Mouse (Mus musculus) midbrain, postnatal 0 days (tissue): ENCODE measurements around the gene Snx6. TPM values are rescaled to one million over a fixed set of nuclear protein-coding genes. Genes with fewer than 3 reads are reported as not detected.
A peak's percentile ranks its signal among the peaks of the same experiment; 100 is the strongest.
"Not testable (repeated sequence)": the region's sequence is repeated elsewhere in the genome, so short reads cannot be mapped to it uniquely, and the experiment has no call there.

Experiments used
- ATAC-seq: fragments of 200-750 bp; cut with Nextera tagmentation; 2 replicates; pipeline ENCODE4 v1.8.0; 2017; ENCODE audit warnings: moderate number of reproducible peaks, mild to moderate bottlenecking, moderate TSS enrichment, moderate library complexity; ENCODE audit not compliant: low FRiP score
- DNase-seq: peaks from one replicate; pipeline ENCODE4 v3.0.0-alpha.2; 2015; ENCODE audit warnings: low spot score
- H3K27ac ChIP-seq: fragments of 300-500 bp; sonication (generic); 2 replicates; pipeline ENCODE4 v1.5.1; 2014; ENCODE audit warnings: low read depth, mild to moderate bottlenecking, low read length, mixed read lengths
- H3K27me3 ChIP-seq: fragments of 300-500 bp; sonication (generic); 2 replicates; pipeline ENCODE4 v1.6.1; 2014; ENCODE audit warnings: low read length, control low read depth, mixed read lengths; ENCODE audit not compliant: insufficient read depth
- H3K36me3 ChIP-seq: fragments of 300-500 bp; sonication (generic); 2 replicates; pipeline ENCODE4 v1.6.1; 2014; ENCODE audit warnings: low read length, control low read depth, mixed read lengths; ENCODE audit not compliant: insufficient read depth
- H3K4me1 ChIP-seq: fragments of 300-500 bp; sonication (generic); 2 replicates; pipeline ENCODE4 v1.6.1; 2014; ENCODE audit warnings: mild to moderate bottlenecking, control low read depth, antibody characterized with exemption, low read length, mixed read lengths; ENCODE audit not compliant: insufficient read depth
- H3K4me2 ChIP-seq: fragments of 300-500 bp; sonication (generic); 2 replicates; pipeline ENCODE4 v1.6.1; 2014; ENCODE audit warnings: low read depth, mild to moderate bottlenecking, low read length, mixed read lengths; ENCODE audit not compliant: poor library complexity, severe bottlenecking
- H3K4me3 ChIP-seq: fragments of 300-500 bp; sonication (generic); 2 replicates; pipeline ENCODE4 v1.5.1; 2014; ENCODE audit warnings: low read depth, mild to moderate bottlenecking, low read length, moderate library complexity
- H3K9ac ChIP-seq: fragments of 300-500 bp; sonication (generic); replicated peaks from 2 replicates; pipeline ENCODE4 v1.6.1; 2014; ENCODE audit warnings: mild to moderate bottlenecking, low read length, moderate library complexity, mixed read lengths; ENCODE audit not compliant: poor library complexity, severe bottlenecking
- H3K9me3 ChIP-seq: fragments of 300-500 bp; sonication (generic); 2 replicates; pipeline ENCODE4 v1.6.1; 2016; ENCODE audit warnings: low read length, control low read depth
- WGBS: fragments of 180-500 bp; shearing (Covaris S2); extraction: QIAGEN DNeasy Blood & Tissue Kit; methylation state at CpG from one replicate; pipeline ENCODE4 v1.1.7; 2014; 5-methylcytosine and 5-hydroxymethylcytosine counted together
- polyA plus RNA-seq: library from polyadenylated mRNA; unstranded; fragments of >200 nt; fragmentation: Nextera tagmentation; extraction: Ambion mirVana; gene quantifications from 2 replicates; pipeline ENCODE4 v1.2.1, GENCODE M21; 2015
- total RNA-seq: library from RNA; depleted of rRNA; stranded (reverse); fragments of >200 nt; gene quantifications from 2 replicates; pipeline ENCODE4 v1.2.3, GENCODE M21; 2014

Snx6 gene
- total and polyA plus RNA-seq, 2 experiments from 2014 or later = 76.8 to 141 TPM

- not testable (repeated sequence) for H3K9me3 ChIP-seq, DNase-seq, H3K4me2 ChIP-seq, H3K36me3 ChIP-seq, H3K4me3 ChIP-seq, H3K9ac ChIP-seq, H3K27ac ChIP-seq, H3K4me1 ChIP-seq, H3K27me3 ChIP-seq
- 4% methylated on average over 5 of the region's 49 CpGs for WGBS
- ATAC-seq = peak; percentile 67
These were observed 61.0 kb downstream of the Snx6 start for GRCm38 (mm10) chr12:54734307-54735131.

GRCm38 (mm10) chr12:54729140-54730059 is 66.1 kb downstream of the Snx6 start:
- not testable (repeated sequence) for H3K27me3 ChIP-seq, H3K9ac ChIP-seq, H3K4me1 ChIP-seq, H3K4me2 ChIP-seq, H3K27ac ChIP-seq, H3K4me3 ChIP-seq, DNase-seq, H3K36me3 ChIP-seq, H3K9me3 ChIP-seq
- WGBS = no CpG with 5 or more reads among the region's 56 CpGs
- peak; percentile 91 for ATAC-seq

GRCm38 (mm10) chr12:54718871-54719786 is 76.4 kb downstream of the Snx6 start:
- no CpG with 5 or more reads among the region's 56 CpGs for WGBS
- DNase-seq, H3K4me1 ChIP-seq: not testable (repeated sequence)

GRCm38 (mm10) chr12:54717516-54717915 is 78.0 kb downstream of the Snx6 start:
- H3K4me3 ChIP-seq, H3K27me3 ChIP-seq, DNase-seq, H3K9ac ChIP-seq, H3K4me1 ChIP-seq, H3K9me3 ChIP-seq, H3K36me3 ChIP-seq, ATAC-seq, H3K4me2 ChIP-seq, H3K27ac ChIP-seq: not testable (repeated sequence)
- WGBS = 90% methylated on average over 4 of the region's 11 CpGs

More at GRCm38 (mm10) chr12:54718871-54719786, 76.4 kb downstream of the Snx6 start:
- H3K27ac ChIP-seq, H3K4me2 ChIP-seq, H3K4me3 ChIP-seq, H3K27me3 ChIP-seq, H3K9ac ChIP-seq, H3K36me3 ChIP-seq, H3K9me3 ChIP-seq: not testable (repeated sequence)
- peak; percentile 90 for ATAC-seq

- not testable (repeated sequence) for H3K27me3 ChIP-seq, DNase-seq, H3K36me3 ChIP-seq, H3K9ac ChIP-seq, H3K4me3 ChIP-seq, H3K27ac ChIP-seq, H3K4me2 ChIP-seq, H3K4me1 ChIP-seq, H3K9me3 ChIP-seq
- ATAC-seq = peak; percentile 66
- WGBS = 0% methylated on average over 2 of the region's 48 CpGs
These were observed 81.5 kb downstream of the Snx6 start for GRCm38 (mm10) chr12:54713822-54714626.

- H3K27ac ChIP-seq, H3K27me3 ChIP-seq, H3K9ac ChIP-seq, H3K4me3 ChIP-seq, H3K36me3 ChIP-seq, H3K4me2 ChIP-seq, H3K4me1 ChIP-seq, H3K9me3 ChIP-seq, DNase-seq: not testable (repeated sequence)
- ATAC-seq = peak; percentile 83
- 0% methylated on average over 3 of the region's 8 CpGs for WGBS
These were observed 85.0 kb downstream of the Snx6 start for GRCm38 (mm10) chr12:54710494-54710879.

GRCm38 (mm10) chr12:54709691-54710493 is 85.6 kb downstream of the Snx6 start:
- H3K27ac ChIP-seq, H3K9ac ChIP-seq, H3K4me3 ChIP-seq, H3K4me2 ChIP-seq, H3K27me3 ChIP-seq, H3K4me1 ChIP-seq, H3K36me3 ChIP-seq, DNase-seq, H3K9me3 ChIP-seq: not testable (repeated sequence)
- 0% methylated on average over 10 of the region's 44 CpGs for WGBS
- ATAC-seq = peak; percentile 80
